Mouse (Mus musculus) ES-E14 (cell line): ENCODE measurements at regions not wholly inside any gene's neighbourhood (a gene's known extent, or its start where the extent isn't known, plus 50 kb on each side); places are given as distances from the start of the nearest gene placed in this dataset.

ENCODE experiments used
- HCFC1 ChIP-seq: IDR thresholded peaks from 2 replicates; pipeline ENCODE4 v1.6.1; 2012; ENCODE audit warnings: low read length, inconsistent platforms, borderline replicate concordance; ENCODE audit not compliant: insufficient read depth
- MAFK ChIP-seq: IDR thresholded peaks from 2 replicates; pipeline ENCODE4 v1.6.1; 2014; ENCODE audit warnings: mild to moderate bottlenecking, low read depth, low read length, inconsistent platforms; ENCODE audit not compliant: insufficient read depth
- ZC3H11A ChIP-seq: IDR thresholded peaks from 2 replicates; pipeline ENCODE4 v1.6.1; 2012; ENCODE audit warnings: low read depth, mild to moderate bottlenecking, inconsistent platforms, low read length, borderline replicate concordance

DNA sequence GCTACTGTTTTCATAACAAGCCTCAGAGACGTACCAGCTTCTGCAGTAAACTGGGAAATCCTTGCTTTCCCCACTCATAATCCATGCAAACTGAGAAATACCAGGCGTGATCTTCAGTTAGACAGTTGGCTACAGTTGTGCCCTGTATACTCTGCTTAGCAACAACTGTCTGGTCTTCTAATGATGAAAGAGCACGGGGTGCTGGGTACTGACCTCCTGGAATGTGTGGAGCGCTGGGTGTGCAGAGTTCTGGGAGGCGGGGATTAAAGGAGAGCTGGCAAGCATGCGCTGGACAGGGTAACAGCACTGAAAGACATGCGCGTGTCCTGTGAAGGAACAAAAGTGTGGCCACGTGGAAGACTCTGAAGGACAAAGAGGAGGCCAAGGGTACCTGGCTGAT lies 52.2 kb upstream of the Vgll2 start:
- TF ChIP-seq MAFK (no peak), ZC3H11A (no peak), HCFC1 (no peak)
